Mouse (Mus musculus) 416B (cell line): ENCODE data around the gene Ier2.
A peak's percentile ranks its signal among the peaks of the same experiment; 100 is the strongest.

Experiments
- DNase-seq: peaks from one replicate; pipeline ENCODE4 v3.0.0; 2011; ENCODE audit warnings: low read depth

The Ier2 gene

DNA sequence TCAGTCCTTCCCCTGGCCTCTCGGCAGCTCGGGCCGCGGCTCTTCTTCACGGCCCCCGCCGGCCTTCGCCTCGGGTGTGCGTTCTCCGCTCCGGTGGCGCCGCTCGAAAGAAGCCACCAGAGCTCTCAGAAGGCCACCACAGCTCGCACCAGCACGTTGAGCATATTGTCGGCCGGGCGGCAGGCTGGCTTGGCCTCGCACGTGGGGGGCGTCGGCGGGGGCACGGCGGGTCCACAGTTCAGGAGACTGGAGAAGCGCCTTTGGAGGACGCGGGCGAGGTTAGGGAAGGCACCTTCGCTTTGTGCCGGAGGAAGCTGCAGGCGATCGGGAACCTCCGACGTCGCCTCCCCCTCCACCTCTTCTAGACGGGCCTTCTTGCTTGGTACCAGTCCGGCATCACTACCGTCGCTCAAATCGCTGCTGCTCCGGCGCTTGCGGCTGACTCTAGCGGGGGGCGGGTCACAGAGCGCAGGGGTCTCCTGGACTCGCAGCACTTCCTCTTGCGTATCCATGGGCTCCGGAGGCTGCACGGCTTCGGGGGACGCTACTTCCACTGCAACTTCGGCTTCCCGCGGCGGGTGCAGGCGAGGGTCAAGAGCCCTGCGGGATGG is 586 bp downstream of the Ier2 start:
- DNase-seq = peak; percentile 76

DNA sequence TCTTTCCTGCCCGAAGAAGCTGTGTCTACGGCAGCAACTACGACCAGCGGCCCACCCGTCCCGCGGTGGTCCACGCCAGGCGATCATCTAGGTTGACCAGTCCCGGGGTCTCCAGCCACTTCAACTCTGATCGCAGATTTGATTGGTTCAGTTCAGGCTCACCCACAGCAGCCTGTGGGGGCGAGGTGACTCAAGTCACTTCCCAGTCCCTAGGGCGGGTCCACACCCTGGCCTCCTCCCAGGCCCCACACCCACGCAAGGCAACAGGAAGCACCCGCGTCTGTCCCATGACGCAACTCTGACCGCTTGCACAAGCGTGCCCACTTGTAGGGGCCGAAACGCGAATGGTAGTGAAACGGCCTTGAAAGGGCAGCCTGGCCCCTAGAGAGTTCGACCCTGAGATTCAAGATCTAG is 1.2 kb downstream of the Ier2 start:
- DNase-seq = peak; percentile 96

DNA sequence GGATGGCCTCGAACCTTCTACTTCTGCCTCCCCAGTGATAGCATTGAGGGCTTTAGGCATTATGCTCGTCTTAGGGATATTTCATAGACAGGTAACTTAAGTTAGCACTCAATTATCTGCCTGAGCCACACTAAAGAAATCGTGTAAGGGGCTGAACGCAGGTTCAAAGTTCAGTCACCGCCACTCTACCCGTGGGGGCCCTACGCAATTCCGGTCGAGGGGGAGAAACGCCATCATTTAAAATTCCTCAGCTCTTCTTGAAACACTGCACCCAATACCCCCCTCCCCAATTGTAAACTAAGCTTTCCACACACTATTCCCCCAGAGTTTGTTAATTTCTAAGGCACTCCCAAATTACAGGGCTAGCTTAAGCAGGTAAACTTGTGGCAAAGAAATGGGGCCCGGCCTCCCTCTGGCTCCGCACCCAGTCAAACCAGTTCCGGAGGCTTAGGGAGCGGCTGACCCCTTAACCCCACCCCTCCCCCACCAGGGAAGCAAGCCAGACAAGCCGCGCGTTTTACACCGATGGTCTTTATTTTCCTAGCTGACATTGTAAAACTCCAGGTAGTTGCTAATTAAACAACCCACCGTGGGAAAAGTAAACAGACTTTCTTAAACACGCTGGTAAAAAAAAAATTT is 1.7 kb downstream of the Ier2 start:
- peak; percentile 72 for DNase-seq

DNA sequence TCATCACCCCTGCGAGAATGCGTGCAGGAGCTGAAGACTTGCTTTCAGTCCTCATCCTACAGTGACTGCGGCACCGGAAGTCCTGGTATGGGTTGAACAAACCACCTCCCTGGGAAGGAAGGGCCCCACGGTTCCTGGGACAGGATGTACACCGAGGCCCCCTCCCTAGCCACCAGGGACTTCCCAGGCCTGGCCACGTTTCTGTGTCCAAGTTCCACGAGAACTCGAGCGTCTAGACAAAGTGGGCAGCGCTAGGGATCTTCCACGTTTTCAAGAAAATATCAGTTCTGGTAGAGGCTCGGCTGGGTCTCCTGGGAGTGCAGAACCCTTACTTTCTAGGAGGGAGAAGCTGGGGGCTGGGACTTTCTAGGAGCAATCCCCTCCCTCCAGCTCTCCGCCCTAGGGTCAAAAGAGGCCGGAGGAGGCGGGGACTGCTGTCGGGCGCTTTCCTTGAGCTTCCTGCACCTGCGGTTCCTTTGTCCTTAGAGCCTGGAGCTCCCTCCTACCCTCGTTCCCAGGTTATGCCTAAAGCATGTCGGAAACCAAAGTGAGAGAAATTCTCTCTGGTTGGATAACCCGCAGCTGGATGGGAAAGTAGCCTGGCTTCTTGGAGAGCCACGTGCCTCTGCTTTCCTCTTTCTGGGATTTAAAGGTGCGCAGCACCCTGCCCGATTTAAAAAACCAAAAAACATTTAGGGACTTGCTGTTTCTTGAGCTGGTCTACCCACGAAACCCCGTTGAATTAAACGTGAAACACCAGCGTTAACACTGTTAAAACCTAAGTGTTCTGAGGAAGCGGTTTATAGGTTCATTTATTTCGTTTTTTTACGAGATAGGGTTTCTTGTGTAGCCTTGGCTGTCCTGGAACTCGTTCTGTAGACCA is 2.5 kb downstream of the Ier2 start:
- DNase-seq = peak; percentile 91

DNA sequence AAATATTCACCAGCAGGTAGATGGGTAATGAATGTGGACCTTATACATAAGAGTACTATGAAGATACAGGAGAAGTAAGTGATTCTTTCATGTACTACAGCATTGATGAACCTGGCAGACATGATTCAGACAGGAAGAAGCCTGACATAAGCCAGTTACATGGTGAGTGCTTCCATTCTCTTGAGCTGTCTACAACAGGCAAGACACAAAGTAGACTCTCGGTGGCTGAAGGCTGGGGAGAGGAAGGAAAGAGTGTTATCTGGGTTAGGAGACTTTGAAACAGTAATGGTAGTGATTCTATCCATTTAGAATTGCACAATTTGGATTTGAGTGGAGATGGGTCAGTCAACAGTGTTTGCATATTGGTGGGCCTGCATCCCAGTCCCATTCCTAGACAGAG is 3.7 kb downstream of the Ier2 start:
- DNase-seq = peak; percentile 60

DNA sequence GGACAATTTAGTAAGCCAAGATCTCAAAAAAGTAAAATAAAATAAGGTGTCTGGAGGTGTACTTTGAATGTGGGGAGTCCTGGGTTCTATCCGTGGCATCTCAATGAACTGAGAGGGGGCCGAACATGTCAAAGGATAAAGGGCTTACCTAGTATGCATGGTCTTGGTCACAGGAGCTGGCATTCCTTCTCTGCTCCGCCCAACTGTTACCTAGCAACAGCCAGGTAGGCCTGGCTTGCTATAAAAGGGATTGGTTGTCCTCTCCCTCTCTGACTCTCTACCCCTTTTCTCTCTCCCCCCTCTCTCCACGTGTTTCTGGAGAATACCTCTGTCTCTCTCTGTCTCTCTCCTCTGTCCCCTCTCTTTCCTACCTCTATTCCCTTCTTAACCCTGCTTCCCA is 5.0 kb downstream of the Ier2 start:
- DNase-seq = no peak

DNA sequence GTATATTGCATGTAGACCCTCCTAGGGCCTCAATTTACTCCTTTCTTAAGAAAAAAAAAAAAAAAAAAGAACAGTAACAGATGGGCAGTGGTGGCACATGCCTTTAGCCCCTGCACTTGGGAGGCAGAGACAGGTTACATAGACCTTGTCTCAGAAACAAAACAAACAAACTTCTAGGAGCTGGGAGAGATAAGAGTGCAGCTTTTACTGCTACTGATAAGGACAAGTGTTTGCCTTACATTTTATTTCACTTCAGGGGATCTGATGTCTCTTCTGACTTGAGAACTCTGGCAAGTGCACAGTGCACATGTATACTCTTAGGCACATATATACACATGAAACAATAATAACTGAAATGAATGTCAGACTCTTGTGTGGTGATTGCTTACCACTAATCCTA is 5.4 kb downstream of the Ier2 start:
- no peak for DNase-seq

DNA sequence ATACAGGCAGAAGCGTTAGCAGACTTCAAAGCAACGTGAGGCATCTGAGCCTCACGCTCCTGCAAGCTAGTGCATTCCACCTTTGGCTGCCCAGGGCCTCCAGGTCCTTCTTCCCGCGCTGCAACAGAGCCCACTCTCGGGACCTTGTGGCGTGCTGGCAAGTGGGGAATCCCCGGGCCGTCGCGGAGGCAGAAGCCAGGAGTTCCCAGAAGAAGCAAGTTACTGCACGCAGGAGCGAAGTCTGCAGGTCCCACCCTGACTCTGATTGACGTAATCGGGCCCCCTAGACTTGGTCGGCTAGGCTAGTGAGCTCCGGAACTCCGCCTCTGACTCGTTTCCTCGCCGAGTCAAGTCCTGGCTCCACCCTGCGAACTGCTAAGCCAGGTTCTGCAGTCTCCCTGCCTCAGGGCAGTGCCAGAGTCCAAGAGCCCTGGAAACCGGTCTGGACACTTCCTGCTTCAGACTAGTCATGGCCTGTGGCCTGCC is 6.0 kb downstream of the Ier2 start:
- DNase-seq = peak; percentile 94

DNA sequence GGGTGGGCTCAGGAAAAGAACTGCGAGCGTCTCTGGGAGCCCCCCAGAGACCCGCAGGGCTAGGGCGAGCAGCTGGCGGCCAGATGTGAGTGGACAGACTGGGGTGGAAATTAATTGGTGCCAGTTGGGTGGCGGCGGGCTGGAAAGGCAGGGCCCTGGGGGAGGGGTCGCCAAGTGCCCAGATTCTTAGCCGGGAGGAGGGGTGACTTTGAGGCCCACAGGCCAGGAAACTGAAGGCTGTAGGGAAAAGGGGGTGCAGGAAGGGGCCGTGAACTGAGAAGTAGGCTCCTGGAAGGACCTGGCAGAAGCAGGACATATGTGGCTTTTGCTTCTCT is 6.5 kb downstream of the Ier2 start:
- DNase-seq = no peak

DNA sequence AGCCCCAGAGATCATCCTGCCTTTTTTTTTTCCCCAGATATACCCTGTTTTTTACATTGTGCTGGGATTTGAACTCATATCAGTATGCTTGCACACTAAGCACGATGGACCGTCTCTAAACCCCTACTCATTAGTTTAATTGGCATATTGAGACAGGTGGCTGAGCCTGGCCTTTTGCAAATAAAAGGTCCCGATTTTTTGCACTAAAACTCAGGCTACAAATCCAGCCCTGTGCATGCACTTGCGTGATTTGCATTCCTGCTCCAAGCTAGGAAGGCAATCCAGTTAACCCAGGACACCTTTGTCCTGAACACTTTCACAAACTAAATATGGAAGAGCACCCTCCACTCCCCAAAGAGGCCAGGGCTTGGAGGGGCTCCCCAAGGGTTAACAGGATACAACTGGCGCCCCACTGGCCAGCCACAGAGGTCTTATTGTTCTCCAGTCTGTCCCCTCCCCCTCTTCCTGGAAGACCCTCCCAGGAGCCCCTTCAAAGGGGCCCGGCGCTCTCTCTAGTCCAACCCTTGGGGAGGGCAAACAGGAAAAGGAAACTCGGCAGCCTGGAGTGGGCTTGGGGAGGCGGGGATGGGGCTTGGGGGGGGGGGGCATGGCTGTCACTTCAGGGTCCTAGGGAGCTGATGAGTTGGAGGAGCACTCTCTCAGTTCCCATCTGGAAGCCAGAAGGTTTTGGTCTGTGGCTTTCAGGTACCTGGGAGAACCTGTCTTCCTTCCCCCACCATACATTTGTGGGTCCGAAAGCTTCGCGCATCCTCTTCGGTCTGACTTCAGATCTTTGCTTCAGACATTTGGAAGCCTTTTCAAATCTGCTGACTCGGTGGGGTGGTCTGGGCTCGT is 7.1 kb downstream of the Ier2 start:
- no peak for DNase-seq

DNA sequence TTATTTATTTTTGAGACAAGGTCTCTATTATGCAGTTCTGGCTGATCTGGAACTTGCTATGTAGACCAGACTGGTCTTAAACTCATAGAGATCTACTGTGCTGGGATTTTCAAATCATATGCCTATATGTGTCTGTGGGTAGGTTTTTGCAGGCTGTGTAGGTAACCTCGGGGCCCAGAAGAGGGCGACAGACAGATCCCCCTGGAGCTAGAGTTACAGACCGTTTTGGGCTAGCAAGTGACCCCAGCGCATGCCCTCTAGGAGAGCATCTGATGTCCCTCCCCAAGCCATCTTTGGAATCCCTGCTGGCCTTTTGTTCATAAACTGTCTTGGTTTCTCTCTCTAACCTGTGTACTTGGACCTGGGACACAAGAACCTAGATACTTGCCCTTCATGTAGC is 8.1 kb downstream of the Ier2 start:
- DNase-seq = peak; percentile 75

DNA sequence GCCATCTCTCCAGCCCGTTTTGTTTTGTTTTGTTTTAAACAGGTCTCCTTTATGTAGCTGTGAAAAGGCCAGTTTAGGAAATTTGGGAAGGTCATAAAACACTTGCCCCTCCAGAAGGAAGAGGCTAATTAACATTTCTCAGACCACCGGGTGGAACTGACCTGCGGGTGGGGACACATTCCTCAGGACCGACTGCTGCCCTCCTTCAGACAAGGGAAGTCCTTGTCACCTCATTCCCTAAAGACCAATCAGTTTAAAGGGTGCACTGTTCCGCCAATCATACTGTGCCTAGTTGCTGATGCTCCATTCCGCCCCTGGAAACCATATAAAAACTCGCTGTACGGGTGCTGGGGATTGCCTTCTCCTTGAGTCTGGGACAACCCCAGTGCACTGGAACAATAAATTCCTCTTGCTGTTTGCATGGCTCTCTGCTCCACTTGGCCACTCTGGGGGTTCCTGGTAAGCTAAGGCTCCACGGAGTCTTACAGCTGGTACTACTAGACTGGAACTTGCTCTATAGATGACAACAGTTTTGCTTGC is 9.5 kb downstream of the Ier2 start:
- peak; percentile 88 for DNase-seq

DNA sequence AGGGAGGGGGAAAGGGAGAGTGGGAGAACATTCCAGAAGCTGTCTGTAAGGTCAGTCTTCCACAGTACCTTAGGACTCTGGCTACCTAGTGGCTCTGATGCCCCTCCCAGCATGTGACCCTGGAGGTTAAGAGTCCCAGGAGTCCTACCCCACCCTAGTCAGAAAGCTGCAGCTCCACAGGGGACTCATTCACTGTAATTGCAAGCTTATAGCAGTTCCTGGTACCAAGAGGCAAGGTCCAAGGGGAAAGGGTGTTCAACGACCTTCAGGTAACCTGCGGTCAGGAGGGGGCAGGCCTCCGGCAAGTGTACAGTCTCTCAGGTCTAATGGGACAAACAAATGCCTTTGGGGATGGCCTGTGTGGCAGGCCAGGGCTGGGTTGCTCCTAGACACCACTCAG is 12.4 kb downstream of the Ier2 start:
- no peak for DNase-seq

DNA sequence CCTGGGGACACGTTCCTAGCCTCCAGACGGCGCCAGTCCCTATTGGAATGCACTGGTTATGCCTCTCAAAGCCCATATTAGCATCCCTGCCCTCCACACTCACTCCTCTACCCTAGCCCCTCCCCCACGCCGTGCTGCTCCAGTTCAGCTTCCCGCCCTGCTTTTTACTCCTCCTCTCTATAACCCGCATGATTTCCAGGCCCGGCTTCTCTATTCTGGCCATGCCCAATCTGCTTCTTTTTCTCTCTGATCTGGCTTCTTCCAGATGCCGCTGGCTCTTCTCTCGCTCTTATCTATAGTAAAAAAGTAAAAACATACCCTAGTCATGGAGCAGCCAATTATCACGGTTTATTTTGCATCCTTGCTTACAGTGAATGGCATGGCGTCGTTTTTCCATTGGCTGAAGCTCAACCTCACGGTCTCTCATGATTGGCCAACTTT is 15.2 kb downstream of the Ier2 start:
- no peak for DNase-seq

DNA sequence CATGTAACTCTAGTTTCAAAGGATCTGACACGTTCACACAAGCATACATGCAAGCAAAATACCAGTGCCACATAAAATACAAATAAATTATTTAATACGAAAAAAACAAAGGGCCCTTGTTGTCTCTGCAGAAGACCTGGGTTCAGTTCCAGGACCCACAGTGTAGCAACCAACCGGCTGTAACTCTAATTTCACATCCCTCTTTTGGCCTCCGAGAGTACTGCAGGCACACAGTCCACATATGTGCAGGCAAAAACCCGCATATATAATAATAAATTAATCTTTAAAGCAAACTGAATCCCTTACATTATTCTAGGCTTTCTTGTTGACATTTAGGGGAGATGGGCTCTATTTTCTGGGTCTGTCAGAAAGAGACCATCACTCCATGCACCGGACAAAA is 15.9 kb downstream of the Ier2 start:
- DNase-seq = no peak

DNA sequence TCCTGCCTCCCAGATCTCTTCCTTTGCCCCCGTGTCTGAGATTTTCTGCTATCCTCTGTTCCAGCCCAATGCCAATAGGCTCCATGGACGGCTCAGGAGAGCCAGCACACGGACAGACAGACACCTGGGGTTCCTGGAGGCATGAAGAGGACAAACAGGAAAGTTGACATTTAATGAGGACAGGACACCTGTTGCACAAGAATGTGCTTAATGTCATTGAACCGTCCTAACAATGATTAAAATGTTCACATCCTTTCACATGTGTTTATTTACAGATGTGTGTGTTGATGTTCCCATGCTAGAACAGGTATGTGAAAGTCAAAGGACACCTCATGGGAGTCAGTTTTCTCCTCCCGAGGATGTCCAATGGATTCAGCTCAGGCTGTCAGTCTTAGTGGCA is 19.6 kb downstream of the Ier2 start:
- DNase-seq = no peak

DNA sequence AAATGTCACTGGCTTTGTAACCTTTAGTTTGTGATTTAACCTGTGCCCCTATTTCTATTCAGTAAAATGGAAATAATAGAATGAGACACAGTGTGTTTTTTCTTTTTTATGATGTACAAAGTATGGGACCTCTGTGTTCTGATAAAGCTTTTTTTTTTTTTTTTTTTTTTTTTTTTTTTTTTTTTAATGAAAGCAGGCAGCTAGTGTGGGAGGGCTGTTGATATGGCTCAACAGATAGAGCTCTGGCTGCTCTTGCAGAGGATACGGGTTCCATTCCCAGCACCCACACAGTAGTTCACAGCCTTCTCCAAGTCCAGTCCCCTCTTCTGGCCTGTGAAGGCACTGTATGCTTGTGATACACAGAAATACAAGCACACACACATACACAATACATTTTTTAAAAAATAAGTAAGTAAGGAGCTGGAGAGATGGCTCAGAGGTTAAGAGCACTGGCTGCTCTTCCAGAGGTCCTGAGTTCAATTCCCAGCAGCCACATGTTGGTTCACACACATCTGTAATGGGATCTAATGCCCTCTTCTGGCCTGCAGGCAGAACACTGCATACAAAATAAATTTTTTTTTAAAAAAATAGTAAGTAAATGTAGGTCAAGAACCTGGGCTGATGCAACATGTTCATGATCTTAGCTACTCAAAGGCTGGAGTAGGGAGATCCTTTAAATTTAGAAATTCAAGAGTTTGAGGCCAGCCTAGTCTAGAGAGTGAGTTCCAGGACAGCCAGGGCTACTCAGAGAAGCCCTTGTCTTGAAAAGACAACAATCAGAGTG is 20.9 kb downstream of the Ier2 start:
- peak; percentile 52 for DNase-seq

DNA sequence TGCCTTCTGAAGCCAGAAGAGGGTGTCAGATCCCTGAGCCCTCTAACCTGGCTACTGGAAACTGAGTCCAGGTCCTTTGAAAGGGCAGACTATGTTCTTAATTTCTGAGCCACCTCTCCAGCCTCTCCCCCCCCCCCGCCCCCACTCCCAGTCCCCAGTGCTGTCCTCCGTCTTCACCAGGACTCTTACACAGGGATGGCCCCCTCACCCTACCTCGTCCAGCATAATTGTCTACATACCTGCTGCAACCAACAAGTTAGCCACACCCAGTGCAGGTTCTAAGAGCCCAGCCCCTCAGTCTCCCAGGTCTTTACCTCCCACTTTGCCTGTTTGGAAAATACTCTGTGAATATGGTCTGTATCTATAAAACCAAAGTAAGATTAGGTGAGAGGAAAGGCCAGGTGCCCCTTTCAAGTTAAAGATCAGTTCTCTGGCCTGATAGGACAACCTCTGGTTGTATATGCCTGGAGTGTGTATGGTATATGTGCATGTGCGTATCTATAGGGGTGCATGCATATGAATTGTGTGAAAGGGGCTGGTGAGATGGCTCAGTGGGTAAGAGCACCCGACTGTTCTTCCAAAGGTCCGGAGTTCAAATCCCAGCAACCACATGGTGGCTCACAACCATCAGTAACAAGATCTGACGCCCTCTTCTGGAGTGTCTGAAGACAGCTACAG is 21.9 kb downstream of the Ier2 start:
- DNase-seq = peak; percentile 37

DNA sequence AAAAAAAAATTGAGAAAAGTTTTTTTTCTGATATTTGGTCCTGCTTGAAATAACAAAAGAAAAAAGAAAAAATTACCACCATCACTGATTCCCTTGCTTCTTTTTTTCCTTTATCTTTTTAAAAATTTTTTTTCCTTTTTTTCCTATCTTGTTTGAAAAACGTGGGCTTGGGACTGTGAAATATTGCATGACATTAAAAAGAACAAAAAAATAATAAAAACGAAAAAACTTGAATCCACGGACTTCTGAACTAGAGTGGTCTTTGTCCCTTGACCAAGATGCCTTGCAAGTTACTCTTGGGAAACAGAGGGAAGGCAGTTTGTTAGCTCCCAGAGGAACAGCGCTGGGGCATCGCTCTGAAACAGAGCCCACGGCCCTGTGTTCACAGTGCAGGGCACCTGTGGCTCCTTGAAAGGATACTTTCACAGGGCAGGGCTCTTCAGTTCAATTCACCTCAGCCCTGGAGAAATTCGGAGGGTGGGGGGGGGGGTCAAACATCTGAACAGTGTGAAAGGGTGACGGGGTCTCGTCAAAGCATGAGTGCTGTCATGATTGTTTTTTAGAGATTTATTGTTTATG is 22.6 kb downstream of the Ier2 start:
- no peak for DNase-seq
